In genomic region chr12:92013979-92014378, GRCm38 (mm10) we compare ENCODE assay signal across 21 mouse cellular contexts.
A peak's percentile ranks its signal among the peaks of the same experiment; 100 is the strongest.
DNase-seq lines count a peak whose midpoint lies in the region; ATAC-seq and TF ChIP-seq lines count a peak whose summit lies in the region.
"Had no signal": no experiment of that assay in that cellular context is flagged by ENCODE, and none has a peak within 500 bp of the region (broad histone marks: within the 10 kb centered on the region; RNA-seq: fewer than 3 reads in every experiment).

No protein-coding gene starts in this region.

- DNase-seq in kidney, adult 2 months, result no peak
- DNase-seq in neural tube, embryonic 10.5 days (ENCODE audit: extremely low spot score, low spot score), result peak; percentile 39
- DNase-seq in neural tube, embryonic 11.5 days (ENCODE audit: low spot score), result peak; percentile 17
- no peak for DNase-seq in frontal cortex, postnatal 14 days (ENCODE audit: low spot score in 2 of 2)
- DNase-seq: gastrocnemius, adult 2 months; gastrocnemius, postnatal 36 days; heart, adult 2 months had no signal

- no peak overlapping the region for H3K9ac ChIP-seq in forebrain, embryonic 13.5 days
- no peak overlapping the region for H3K9ac ChIP-seq in forebrain, embryonic 16.5 days (replicated peaks; ENCODE audit: low read depth, low read length)
- no peak overlapping the region for H3K9ac ChIP-seq in kidney, embryonic 16.5 days (replicated peaks; ENCODE audit: low read length)
- H3K9ac ChIP-seq in neural tube, embryonic 15.5 days (replicated peaks), result no peak overlapping the region
- H3K9ac ChIP-seq in neural tube, embryonic 11.5 days (ENCODE audit: low read length), result no peak overlapping the region
- H3K9ac ChIP-seq: embryonic facial prominence, embryonic 12.5 days; heart, embryonic 12.5 days; hindbrain, embryonic 15.5 days; limb, embryonic 15.5 days; liver, embryonic 14.5 days; lung, embryonic 14.5 days; midbrain, embryonic 15.5 days had no signal

- no peak overlapping the region for H3K4me2 ChIP-seq in forebrain, embryonic 13.5 days
- H3K4me2 ChIP-seq in forebrain, embryonic 16.5 days (ENCODE audit: low read length), result no peak overlapping the region
- no peak overlapping the region for H3K4me2 ChIP-seq in kidney, embryonic 16.5 days (replicated peaks; ENCODE audit: low read depth, low read length)
- no peak overlapping the region for H3K4me2 ChIP-seq in neural tube, embryonic 15.5 days
- no peak overlapping the region for H3K4me2 ChIP-seq in neural tube, embryonic 11.5 days (ENCODE audit: low read depth)
- H3K4me2 ChIP-seq: embryonic facial prominence, embryonic 12.5 days; heart, embryonic 12.5 days; hindbrain, embryonic 15.5 days; limb, embryonic 15.5 days; lung, embryonic 14.5 days; midbrain, embryonic 15.5 days had no signal

- no peak overlapping the region for H3K27ac ChIP-seq in forebrain, embryonic 13.5 days
- H3K27ac ChIP-seq in forebrain, embryonic 16.5 days (ENCODE audit: low read length), result no peak overlapping the region
- H3K27ac ChIP-seq in kidney, embryonic 16.5 days (ENCODE audit: low read length), result no peak overlapping the region
- no peak overlapping the region for H3K27ac ChIP-seq in kidney, adult 2 months (ENCODE audit: insufficient read depth, low read depth, low read length)
- H3K27ac ChIP-seq in neural tube, embryonic 15.5 days (replicated peaks), result no peak overlapping the region
- H3K27ac ChIP-seq in neural tube, embryonic 11.5 days (ENCODE audit: low read depth, low read length), result no peak overlapping the region
- H3K27ac ChIP-seq: embryonic facial prominence, embryonic 12.5 days; gastrocnemius, adult 2 months; heart, adult 2 months; hindbrain, embryonic 15.5 days; layer of hippocampus, adult 2 months; limb, embryonic 15.5 days; liver, embryonic 14.5 days; midbrain, embryonic 15.5 days had no signal

- ATAC-seq in forebrain, embryonic 13.5 days, result peak; percentile 22; the same call in 1 of the 2 replicates
- no peak; the same call in 1 of the 2 replicates for ATAC-seq in forebrain, embryonic 16.5 days
- ATAC-seq in kidney, embryonic 16.5 days (ENCODE audit: low FRiP score, low TSS enrichment), result peak; percentile 54; the same call in 1 of the 2 replicates
- no peak for ATAC-seq in neural tube, embryonic 15.5 days (ENCODE audit: low FRiP score)
- ATAC-seq in neural tube, embryonic 11.5 days (ENCODE audit: insufficient read depth, low FRiP score, low TSS enrichment), result no peak
- ATAC-seq: midbrain, embryonic 15.5 days; Patski had no signal

- no peak for TF ChIP-seq CTCF in kidney, adult 2 months (conservative IDR thresholded peaks at IDR 0.05; ENCODE audit: insufficient read depth, insufficient read length, low read depth, low read length)

- H3K27me3 ChIP-seq in forebrain, embryonic 13.5 days, result no peaks in the 10 kb centered on the region
- no peaks in the 10 kb centered on the region for H3K27me3 ChIP-seq in forebrain, embryonic 16.5 days (replicated peaks; ENCODE audit: control insufficient read depth, insufficient read depth, low read length)
- no peaks in the 10 kb centered on the region for H3K27me3 ChIP-seq in kidney, embryonic 16.5 days (ENCODE audit: insufficient read depth, low read length)
- H3K27me3 ChIP-seq in kidney, adult 2 months (replicated peaks; ENCODE audit: control insufficient read depth, insufficient read depth, low read length), result no peaks in the 10 kb centered on the region
- no peaks in the 10 kb centered on the region for H3K27me3 ChIP-seq in neural tube, embryonic 15.5 days (replicated peaks)
- no peaks in the 10 kb centered on the region for H3K27me3 ChIP-seq in neural tube, embryonic 11.5 days (ENCODE audit: control insufficient read depth, insufficient read depth, low read length)
- H3K27me3 ChIP-seq: embryonic facial prominence, embryonic 12.5 days; heart, embryonic 12.5 days; limb, embryonic 15.5 days had no signal

- no peaks in the 10 kb centered on the region for H3K36me3 ChIP-seq in forebrain, embryonic 13.5 days (ENCODE audit: poor library complexity, severe bottlenecking)
- no peaks in the 10 kb centered on the region for H3K36me3 ChIP-seq in forebrain, embryonic 16.5 days (ENCODE audit: control insufficient read depth, insufficient read depth)
- H3K36me3 ChIP-seq in kidney, embryonic 16.5 days (ENCODE audit: insufficient read depth, low read length), result no peaks in the 10 kb centered on the region
- H3K36me3 ChIP-seq in kidney, adult 2 months (ENCODE audit: control insufficient read depth, insufficient read depth, low read length), result no peaks in the 10 kb centered on the region
- H3K36me3 ChIP-seq in neural tube, embryonic 15.5 days, result no peaks in the 10 kb centered on the region
- no peaks in the 10 kb centered on the region for H3K36me3 ChIP-seq in neural tube, embryonic 11.5 days (ENCODE audit: control insufficient read depth, insufficient read depth, low read length)
- H3K36me3 ChIP-seq: embryonic facial prominence, embryonic 12.5 days; heart, embryonic 12.5 days; hindbrain, embryonic 15.5 days; limb, embryonic 15.5 days; midbrain, embryonic 15.5 days had no signal

- 82% methylated on average over 8 of the region's 8 CpGs for WGBS in forebrain, embryonic 13.5 days
- 76% methylated on average over 8 of the region's 8 CpGs for WGBS in forebrain, embryonic 16.5 days
- 48% methylated on average over 8 of the region's 8 CpGs for WGBS in kidney, embryonic 16.5 days
- 61% methylated on average over 8 of the region's 8 CpGs for WGBS in kidney, adult 2 months
- WGBS in neural tube, embryonic 15.5 days, result 83% methylated on average over 8 of the region's 8 CpGs
- WGBS in neural tube, embryonic 11.5 days, result 62% methylated on average over 8 of the region's 8 CpGs

- no peaks in the 10 kb centered on the region for H3K9me3 ChIP-seq in forebrain, embryonic 13.5 days (replicated peaks)
- no peaks in the 10 kb centered on the region for H3K9me3 ChIP-seq in forebrain, embryonic 16.5 days (ENCODE audit: control insufficient read depth, low read length)
- H3K9me3 ChIP-seq in kidney, embryonic 16.5 days (ENCODE audit: low read length), result no peaks in the 10 kb centered on the region
- H3K9me3 ChIP-seq in neural tube, embryonic 15.5 days (replicated peaks), result no peaks in the 10 kb centered on the region
- no peaks in the 10 kb centered on the region for H3K9me3 ChIP-seq in neural tube, embryonic 11.5 days (ENCODE audit: control insufficient read depth, low read length)
- H3K9me3 ChIP-seq: embryonic facial prominence, embryonic 12.5 days; hindbrain, embryonic 15.5 days; limb, embryonic 15.5 days; midbrain, embryonic 15.5 days had no signal

- no peaks in the 10 kb centered on the region for H3K4me1 ChIP-seq in forebrain, embryonic 13.5 days
- H3K4me1 ChIP-seq in forebrain, embryonic 16.5 days (replicated peaks; ENCODE audit: control insufficient read depth, insufficient read depth, low read length), result 0 out of 2 replicates have a peak, but pooled peaks cover 2% of the 10 kb centered on the region
- no peaks in the 10 kb centered on the region for H3K4me1 ChIP-seq in kidney, embryonic 16.5 days (ENCODE audit: insufficient read depth, low read length)
- no peaks in the 10 kb centered on the region for H3K4me1 ChIP-seq in kidney, adult 2 months (ENCODE audit: control insufficient read depth, insufficient read depth, low read length)
- H3K4me1 ChIP-seq in neural tube, embryonic 15.5 days, result no peaks in the 10 kb centered on the region
- no peaks in the 10 kb centered on the region for H3K4me1 ChIP-seq in neural tube, embryonic 11.5 days (ENCODE audit: control insufficient read depth, insufficient read depth, low read length)
- H3K4me1 ChIP-seq: heart, embryonic 12.5 days; hindbrain, embryonic 15.5 days; limb, embryonic 15.5 days; midbrain, embryonic 15.5 days had no signal

- TF ChIP-seq POLR2A in kidney, adult 2 months (IDR thresholded peaks at IDR 0.05; ENCODE audit: low read depth, low read length), result no peak

- H3K4me3 ChIP-seq in forebrain, embryonic 13.5 days, result no peak overlapping the region
- no peak overlapping the region for H3K4me3 ChIP-seq in forebrain, embryonic 16.5 days (replicated peaks; ENCODE audit: low read length)
- no peak overlapping the region for H3K4me3 ChIP-seq in kidney, embryonic 16.5 days (ENCODE audit: low read length)
- H3K4me3 ChIP-seq in kidney, adult 2 months (ENCODE audit: insufficient read depth, low read depth, low read length), result no peak overlapping the region
- no peak overlapping the region for H3K4me3 ChIP-seq in neural tube, embryonic 15.5 days (replicated peaks)
- H3K4me3 ChIP-seq in neural tube, embryonic 11.5 days (ENCODE audit: low read depth, low read length), result no peak overlapping the region
- H3K4me3 ChIP-seq: embryonic facial prominence, embryonic 12.5 days; gastrocnemius, adult 2 months; heart, adult 2 months; heart, embryonic 12.5 days; hindbrain, embryonic 15.5 days; layer of hippocampus, adult 2 months; limb, embryonic 15.5 days; midbrain, embryonic 15.5 days; myocyte had no signal

Comparison
In these comparisons a context has a peak if more than half of its experiments do, and no peak if none do; other contexts are left out.
1. ATAC-seq: peak in forebrain, embryonic 13.5 days (single experiment) and kidney, embryonic 16.5 days (single experiment); none in forebrain, embryonic 16.5 days (single experiment), neural tube, embryonic 15.5 days (single experiment) and neural tube, embryonic 11.5 days (single experiment).
2. DNase-seq: peak in neural tube, embryonic 10.5 days (single experiment) and neural tube, embryonic 11.5 days (single experiment); none in kidney, adult 2 months (single experiment) and frontal cortex, postnatal 14 days (0 of 2).